9 mouse cellular contexts compared by ENCODE assay signal in the genomic region with DNA sequence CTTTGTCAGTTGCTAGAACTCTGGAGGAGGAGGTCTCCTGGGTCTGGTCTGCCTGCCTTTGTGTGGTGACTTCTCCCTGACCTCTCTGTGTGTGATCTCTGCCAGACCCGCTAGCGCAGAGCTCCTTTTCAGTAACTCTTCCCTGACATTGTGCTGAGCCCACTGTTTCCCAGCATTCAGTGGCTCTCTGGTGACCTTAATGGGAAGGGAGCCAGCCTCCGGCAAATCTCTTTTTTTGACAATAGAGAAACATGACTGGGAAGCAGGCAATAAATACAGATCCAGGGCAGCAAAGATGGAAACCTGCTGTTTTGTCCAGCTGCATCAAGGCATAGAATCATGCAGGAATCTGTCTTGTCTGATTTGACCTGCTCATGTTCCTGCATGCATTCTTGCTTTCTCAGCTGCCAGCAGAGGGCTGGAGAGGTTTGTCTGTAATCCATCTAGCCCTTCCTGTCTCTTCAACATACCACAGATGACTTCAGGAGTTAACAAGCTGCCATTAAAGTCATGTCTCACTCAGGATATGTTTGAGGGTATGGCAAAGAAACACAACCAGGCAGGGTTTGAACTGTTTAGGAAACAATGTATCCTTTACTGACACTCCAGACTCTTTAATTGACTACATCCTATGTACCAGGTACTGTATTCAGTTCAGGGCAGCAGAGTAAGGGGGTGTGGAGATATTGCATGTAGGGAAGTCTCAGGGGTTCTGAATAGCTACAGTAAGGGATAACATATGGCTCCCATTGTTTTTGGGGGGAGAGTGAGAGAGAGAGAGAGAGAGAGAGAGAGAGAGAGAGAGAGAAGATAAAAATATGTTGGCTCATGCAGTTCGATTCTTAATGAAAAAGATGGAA.
DNase-seq lines count a peak whose midpoint lies in the region; ATAC-seq lines count a peak whose summit lies in the region.
"Had no signal": no experiment of that assay in that cellular context is flagged by ENCODE, and none has a peak within 500 bp of the region (broad histone marks: within the 10 kb centered on the region; RNA-seq: fewer than 3 reads in every experiment).

No protein-coding gene starts in this region.

- H3K4me1 ChIP-seq in intestine, embryonic 16.5 days (ENCODE audit: control insufficient read depth, insufficient read depth, low read length) = peaks cover 11% of the 10 kb centered on the region

- H3K9ac ChIP-seq in intestine, embryonic 16.5 days (ENCODE audit: low read depth, low read length) = no peak overlapping the region

- no peak overlapping the region for H3K4me2 ChIP-seq in intestine, embryonic 16.5 days (ENCODE audit: low read depth, low read length)

- H3K9me3 ChIP-seq in intestine, embryonic 16.5 days (ENCODE audit: control insufficient read depth, low read length) = no peaks in the 10 kb centered on the region

- peak; percentile 36 for DNase-seq in ES-CJ7 (ENCODE audit: low read depth, low spot score)
- DNase-seq in adipocyte (ENCODE audit: low spot score) = peak; percentile 40
- peak; percentile 46 to 60 for DNase-seq in heart, adult 18-20 months
- DNase-seq in lung, postnatal 36 days = peak; percentile 48
- no peak for DNase-seq in layer of hippocampus, postnatal 14 days (ENCODE audit: low spot score in 2 of 2)
- no peak for DNase-seq in natural killer cell, adult 2 months (ENCODE audit: low spot score in 2 of 2)

- no peaks in the 10 kb centered on the region for H3K27me3 ChIP-seq in intestine, embryonic 16.5 days (replicated peaks; ENCODE audit: control insufficient read depth, insufficient read depth, low read length)

- H3K4me3 ChIP-seq in intestine, embryonic 16.5 days (ENCODE audit: low read length) = no peak overlapping the region
- H3K4me3 ChIP-seq: myocyte had no signal

- H3K27ac ChIP-seq in intestine, embryonic 16.5 days (ENCODE audit: low read length) = peak overlapping the region; percentile 87

- peak; percentile 88 for ATAC-seq in intestine, embryonic 16.5 days
- ATAC-seq in granulocyte monocyte progenitor cell, adult 5-6 weeks (replicated peaks; ENCODE audit: poor library complexity, severe bottlenecking) = no peak

- no peaks in the 10 kb centered on the region for H3K36me3 ChIP-seq in intestine, embryonic 16.5 days (ENCODE audit: control insufficient read depth, insufficient read depth, low read length)

- WGBS in intestine, embryonic 16.5 days = 28% methylated on average over 4 of the region's 4 CpGs

Comparison
In these comparisons a context has a peak if more than half of its experiments do, and no peak if none do; other contexts are left out.
1. DNase-seq: peak in ES-CJ7 (single experiment), adipocyte (single experiment), heart, adult 18-20 months (2 of 2) and lung, postnatal 36 days (single experiment); none in layer of hippocampus, postnatal 14 days (0 of 2) and natural killer cell, adult 2 months (0 of 2).